Comparison of ENCODE assay signal across 10 mouse cellular contexts in genomic region chr7:74108347-74108746, GRCm38 (mm10).
DNase-seq lines count a peak whose midpoint lies in the region; ATAC-seq and TF ChIP-seq lines count a peak whose summit lies in the region.
"Had no signal": no experiment of that assay in that cellular context is flagged by ENCODE, and none has a peak within 500 bp of the region (broad histone marks: within the 10 kb centered on the region; RNA-seq: fewer than 3 reads in every experiment).

No protein-coding gene starts in this region.

- no peak overlapping the region for H3K9ac ChIP-seq in kidney, postnatal 0 days (ENCODE audit: low read depth, low read length)
- H3K9ac ChIP-seq: heart, embryonic 15.5 days had no signal

- no peak for TF ChIP-seq POLR2A in kidney, adult 2 months (IDR thresholded peaks at IDR 0.05; ENCODE audit: low read depth, low read length)

- H3K9me3 ChIP-seq in kidney, postnatal 0 days (replicated peaks; ENCODE audit: low read length), result no peaks in the 10 kb centered on the region
- H3K9me3 ChIP-seq: heart, embryonic 15.5 days; megakaryocyte, embryonic 14.5 days had no signal

- DNase-seq in adrenal gland, postnatal 14 days, result peak; percentile 21
- DNase-seq in adrenal gland, adult 18-20 months (ENCODE audit: low spot score in 2 of 2), result no peak
- DNase-seq in kidney, adult 2 months, result peak; percentile 8
- no peak for DNase-seq in kidney, adult 11 months
- DNase-seq in 3T3-L1 (ENCODE audit: low read depth, low spot score), result peak; percentile 42
- peak; percentile 79 for DNase-seq in kidney, postnatal 0 days (ENCODE audit: low spot score)
- DNase-seq in adrenal gland, postnatal 25 days, result no peak

- WGBS in kidney, adult 2 months, result 62% methylated on average over 3 of the region's 3 CpGs
- WGBS in kidney, postnatal 0 days, result 63% methylated on average over 3 of the region's 3 CpGs

- no peaks in the 10 kb centered on the region for H3K36me3 ChIP-seq in kidney, adult 2 months (ENCODE audit: control insufficient read depth, insufficient read depth, low read length)
- no peaks in the 10 kb centered on the region for H3K36me3 ChIP-seq in kidney, postnatal 0 days (ENCODE audit: insufficient read depth, low read length)
- H3K36me3 ChIP-seq: heart, embryonic 15.5 days had no signal

- H3K27me3 ChIP-seq in kidney, adult 2 months (replicated peaks; ENCODE audit: control insufficient read depth, insufficient read depth, low read length), result no peaks in the 10 kb centered on the region
- no peaks in the 10 kb centered on the region for H3K27me3 ChIP-seq in kidney, postnatal 0 days (ENCODE audit: insufficient read depth, low read length)
- H3K27me3 ChIP-seq: heart, embryonic 15.5 days; megakaryocyte, embryonic 14.5 days had no signal

- H3K4me3 ChIP-seq in kidney, adult 2 months (ENCODE audit: insufficient read depth, low read depth, low read length), result no peak overlapping the region
- no peak overlapping the region for H3K4me3 ChIP-seq in kidney, postnatal 0 days (replicated peaks; ENCODE audit: low read depth, low read length)
- H3K4me3 ChIP-seq: heart, embryonic 15.5 days; megakaryocyte, embryonic 14.5 days had no signal

- no peak for ATAC-seq in kidney, postnatal 0 days (replicated peaks; ENCODE audit: low FRiP score, low read depth)
- ATAC-seq in erythroblast, adult 5-6 weeks (replicated peaks; ENCODE audit: low FRiP score, poor library complexity, severe bottlenecking), result no peak

- H3K4me2 ChIP-seq in kidney, postnatal 0 days (ENCODE audit: low read length), result no peak overlapping the region
- H3K4me2 ChIP-seq: heart, embryonic 15.5 days had no signal

- H3K27ac ChIP-seq in kidney, adult 2 months (ENCODE audit: insufficient read depth, low read depth, low read length), result no peak overlapping the region
- no peak overlapping the region for H3K27ac ChIP-seq in kidney, postnatal 0 days
- H3K27ac ChIP-seq: heart, embryonic 15.5 days had no signal

- H3K4me1 ChIP-seq in kidney, adult 2 months (ENCODE audit: control insufficient read depth, insufficient read depth, low read length), result no peaks in the 10 kb centered on the region
- H3K4me1 ChIP-seq in kidney, postnatal 0 days (replicated peaks; ENCODE audit: insufficient read depth, low read length), result no peaks in the 10 kb centered on the region
- H3K4me1 ChIP-seq: megakaryocyte, embryonic 14.5 days had no signal

- no peak for TF ChIP-seq CTCF in kidney, adult 2 months (conservative IDR thresholded peaks at IDR 0.05; ENCODE audit: insufficient read depth, insufficient read length, low read depth, low read length)
- TF ChIP-seq CTCF in kidney, postnatal 0 days (IDR thresholded peaks at IDR 0.05; ENCODE audit: low read depth), result peak; percentile 81

Comparison
In these comparisons a context has a peak if more than half of its experiments do, and no peak if none do; other contexts are left out.
1. DNase-seq: peak in adrenal gland, postnatal 14 days (single experiment), kidney, adult 2 months (single experiment), 3T3-L1 (single experiment) and kidney, postnatal 0 days (single experiment); none in adrenal gland, adult 18-20 months (0 of 2), kidney, adult 11 months (single experiment) and adrenal gland, postnatal 25 days (single experiment).